Mouse (Mus musculus) cerebellum, adult 2 months (tissue): ENCODE measurements around the gene Dbndd2. TPM values are rescaled to one million over a fixed set of nuclear protein-coding genes. Genes with fewer than 3 reads are reported as not detected.

Experiments used
- DNase-seq, 2 experiments: peaks; one replicate each; pipeline ENCODE4 v3.0.0; 2021
- H3K27ac ChIP-seq: fragments of 200-500 bp; 2 replicates; pipeline ENCODE4 v1.5.1; 2012; ENCODE audit warnings: low read length, control low read depth, inconsistent platforms; ENCODE audit not compliant: insufficient read depth
- H3K27me3 ChIP-seq: fragments of 200-500 bp; 2 replicates; pipeline ENCODE4 v1.6.1; 2012; ENCODE audit warnings: inconsistent platforms, mild to moderate bottlenecking, low read length, moderate library complexity; ENCODE audit not compliant: control insufficient read depth, insufficient read depth
- H3K4me1 ChIP-seq: fragments of 200-500 bp; 2 replicates; pipeline ENCODE4 v1.6.1; 2011; ENCODE audit warnings: low read length; ENCODE audit not compliant: control insufficient read depth, insufficient read depth
- H3K4me3 ChIP-seq: fragments of 200-500 bp; replicated peaks from 2 replicates; pipeline ENCODE3; 2011; ENCODE audit warnings: mild to moderate bottlenecking, low read depth, low read length, control low read depth; ENCODE audit not compliant: insufficient read depth
- CTCF ChIP-seq: fragments of 200-500 bp; IDR thresholded peaks from 2 replicates; pipeline ENCODE4 v1.5.1; 2011; ENCODE audit warnings: low read depth, mild to moderate bottlenecking, control low read depth, low read length, moderate library complexity, borderline replicate concordance; ENCODE audit not compliant: insufficient read depth
- POLR2A ChIP-seq: fragments of 200-500 bp; IDR thresholded peaks from 2 replicates; pipeline ENCODE4 v1.6.1; 2011; ENCODE audit warnings: low read length, control low read depth, borderline replicate concordance; ENCODE audit not compliant: insufficient read depth
- WGBS: fragments of 180-500 bp; shearing (Covaris S2); methylation state at CpG from one replicate; pipeline ENCODE4 v1.1.7; 2018; 5-methylcytosine and 5-hydroxymethylcytosine counted together
- polyA plus RNA-seq: library from polyadenylated mRNA; depleted of rRNA; stranded (reverse); fragments of >200 nt; gene quantifications from 2 replicates; pipeline ENCODE4 v1.2.3, GENCODE M21; 2012; rRNA removed

The Dbndd2 gene
- polyA plus RNA-seq, 1 experiment: 462 TPM

GRCm38 (mm10) chr2:164542132-164542531, 56.2 kb downstream of the Dbndd2 start:
- H3K27ac ChIP-seq: no peak overlapping the region
- H3K27me3 ChIP-seq: no peaks in the 10 kb centered on the region
- 36% methylated on average over 5 of the region's 5 CpGs for WGBS
- H3K4me3 ChIP-seq: no peak overlapping the region
- no peak for DNase-seq
- no peaks in the 10 kb centered on the region for H3K4me1 ChIP-seq
- TF ChIP-seq CTCF (no peak), POLR2A (no peak)

DNA sequence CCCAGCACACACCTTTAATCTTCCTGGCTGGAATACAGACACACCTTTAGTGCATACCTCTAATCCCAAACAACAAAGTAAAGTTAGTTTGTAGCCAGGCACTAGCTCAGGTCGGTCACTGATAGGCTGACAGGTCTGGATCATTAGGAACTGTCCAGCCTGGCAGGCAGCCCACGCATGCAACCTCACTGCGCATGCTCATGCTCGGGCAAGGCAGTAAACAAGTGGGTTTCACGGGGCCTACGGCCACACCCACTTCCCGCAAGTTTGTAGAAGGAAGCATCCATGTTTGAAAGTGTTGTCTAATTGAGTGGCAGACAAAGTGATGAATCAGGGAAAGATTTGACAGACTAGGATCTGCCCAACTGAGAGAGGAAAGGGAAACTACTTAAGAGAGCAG, 56.7 kb downstream of the Dbndd2 start:
- H3K27me3 ChIP-seq: no peaks in the 10 kb centered on the region
- WGBS: 79% methylated on average over 7 of the region's 7 CpGs
- no peak overlapping the region for H3K27ac ChIP-seq
- no peaks in the 10 kb centered on the region for H3K4me1 ChIP-seq
- H3K4me3 ChIP-seq: no peak overlapping the region
- TF ChIP-seq POLR2A (no peak), CTCF (no peak)
- no peak for DNase-seq

Other genes starting within 250 kb of the Dbndd2 start
- gene Svs2, start 247.6 kb upstream of the Dbndd2 start, polyA plus RNA-seq: not detected in 2 replicates
- gene Svs3b, start 229.5 kb upstream of the Dbndd2 start, polyA plus RNA-seq: not detected in 2 replicates
- gene Svs4, start 207.6 kb upstream of the Dbndd2 start, polyA plus RNA-seq: not detected in 2 replicates
- gene Svs3a, start 196.8 kb upstream of the Dbndd2 start, polyA plus RNA-seq: not detected in 2 replicates
- gene Svs6, start 169.4 kb upstream of the Dbndd2 start, polyA plus RNA-seq: not detected in 2 replicates
- 0.20 TPM in 1 of 2 replicates, not detected in the other for gene Svs5, start 153.4 kb upstream of the Dbndd2 start, polyA plus RNA-seq
- 0.80 TPM in 1 of 2 replicates, not detected in the other for gene Slpi, start 97.0 kb upstream of the Dbndd2 start, polyA plus RNA-seq
- 0.34 and 0.36 TPM in 2 replicates for gene Rbpjl, start 83.0 kb upstream of the Dbndd2 start, polyA plus RNA-seq
- gene Matn4, start 80.9 kb upstream of the Dbndd2 start, polyA plus RNA-seq: 5.5 and 5.9 TPM in 2 replicates
- 65.7 and 69.5 TPM in 2 replicates for gene Sdc4, start 42.2 kb upstream of the Dbndd2 start, polyA plus RNA-seq
- gene Sys1, start 29.1 kb upstream of the Dbndd2 start, polyA plus RNA-seq: 73.7 and 75.4 TPM in 2 replicates
- gene Gm20458, start 25.1 kb upstream of the Dbndd2 start, polyA plus RNA-seq: 16.7 and 21.0 TPM in 2 replicates
- not detected in 2 replicates for gene Trp53tg5, start 12.4 kb upstream of the Dbndd2 start, polyA plus RNA-seq
- gene Pigt, start 11.4 kb downstream of the Dbndd2 start, polyA plus RNA-seq: 103 and 109 TPM in 2 replicates
- 0.87 and 2.1 TPM in 2 replicates for gene Wfdc2, start 76.3 kb downstream of the Dbndd2 start, polyA plus RNA-seq
- gene Spint3, start 87.4 kb downstream of the Dbndd2 start, polyA plus RNA-seq: not detected in 2 replicates
- gene Wfdc6a, start 99.3 kb downstream of the Dbndd2 start, polyA plus RNA-seq: 0.24 TPM in 1 of 2 replicates, not detected in the other
- gene Eppin, start 107.5 kb downstream of the Dbndd2 start, polyA plus RNA-seq: not detected in 2 replicates
- gene Wfdc6b, start 127.4 kb downstream of the Dbndd2 start, polyA plus RNA-seq: 0.11 and 0.20 TPM in 2 replicates
- gene Wfdc8, start 127.5 kb downstream of the Dbndd2 start, polyA plus RNA-seq: 0.06 TPM in 1 of 2 replicates, not detected in the other
- gene Wfdc16, start 152.7 kb downstream of the Dbndd2 start, polyA plus RNA-seq: not detected in 2 replicates
- gene Wfdc10, start 169.9 kb downstream of the Dbndd2 start, polyA plus RNA-seq: not detected in 2 replicates
- not detected in 2 replicates for gene Wfdc9, start 170.5 kb downstream of the Dbndd2 start, polyA plus RNA-seq
- gene Wfdc11, start 188.0 kb downstream of the Dbndd2 start, polyA plus RNA-seq: not detected in 2 replicates
- not detected in 2 replicates for gene Wfdc13, start 199.0 kb downstream of the Dbndd2 start, polyA plus RNA-seq
- gene Spint4, start 212.4 kb downstream of the Dbndd2 start, polyA plus RNA-seq: not detected in 2 replicates
- not detected in 2 replicates for gene Spint5, start 229.2 kb downstream of the Dbndd2 start, polyA plus RNA-seq